Mouse (Mus musculus) heart, embryonic 13.5 days (tissue): ENCODE data around the gene Ptpn6. TPM values are rescaled to one million over a fixed set of nuclear protein-coding genes. Genes with fewer than 3 reads are reported as not detected.
"Not testable (repeated sequence)": the region's sequence is repeated elsewhere in the genome, so short reads cannot be mapped to it uniquely, and the experiment has no call there.

Source experiments
- ATAC-seq: fragments of 200-750 bp; cut with Nextera tagmentation; 2 replicates; pipeline ENCODE4 v1.8.0; 2017; ENCODE audit warnings: moderate TSS enrichment; ENCODE audit not compliant: insufficient number of reproducible peaks, low FRiP score, low TSS enrichment; ENCODE audit errors: extremely low read depth
- H3K27ac ChIP-seq: fragments of 300-500 bp; sonication (generic); replicated peaks from 2 replicates; pipeline ENCODE4 v1.5.1; 2015; ENCODE audit warnings: moderate library complexity, mild to moderate bottlenecking, inconsistent platforms
- H3K27me3 ChIP-seq: fragments of 300-500 bp; sonication (generic); replicated peaks from 2 replicates; pipeline ENCODE4 v1.6.1; 2015; ENCODE audit warnings: mild to moderate bottlenecking, inconsistent platforms
- H3K36me3 ChIP-seq: fragments of 300-500 bp; sonication (generic); 2 replicates; pipeline ENCODE4 v1.6.1; 2015; ENCODE audit warnings: mild to moderate bottlenecking, inconsistent platforms
- H3K4me1 ChIP-seq: fragments of 300-500 bp; sonication (generic); 2 replicates; pipeline ENCODE4 v1.6.1; 2015; ENCODE audit warnings: inconsistent platforms
- H3K4me2 ChIP-seq: fragments of 300-500 bp; sonication (generic); 2 replicates; pipeline ENCODE4 v1.6.1; 2015; ENCODE audit warnings: inconsistent platforms, mild to moderate bottlenecking, moderate library complexity
- H3K4me3 ChIP-seq: fragments of 300-500 bp; sonication (generic); 2 replicates; pipeline ENCODE4 v1.5.1; 2015; ENCODE audit warnings: moderate library complexity, mild to moderate bottlenecking, inconsistent platforms
- H3K9ac ChIP-seq: fragments of 300-500 bp; sonication (generic); 2 replicates; pipeline ENCODE4 v1.6.1; 2015; ENCODE audit warnings: inconsistent platforms, mild to moderate bottlenecking, moderate library complexity
- H3K9me3 ChIP-seq: fragments of 300-500 bp; sonication (generic); 2 replicates; pipeline ENCODE4 v1.6.1; 2016; ENCODE audit warnings: inconsistent platforms
- WGBS: fragments of 180-500 bp; shearing (Covaris S2); methylation state at CpG from one replicate; pipeline ENCODE4 v1.1.7; 2015; ENCODE audit warnings: mixed read lengths; 5-methylcytosine and 5-hydroxymethylcytosine counted together
- polyA plus RNA-seq: library from polyadenylated mRNA; unstranded; fragments of >200 nt; fragmentation: Nextera tagmentation; extraction: Ambion mirVana; gene quantifications from 2 replicates; pipeline ENCODE4 v1.2.1, GENCODE M21; 2015

The Ptpn6 gene
- polyA plus RNA-seq, 1 experiment from 2014 or later = 5.3 TPM

- WGBS = 70% methylated on average over 15 of the region's 15 CpGs
- Histone ChIP-seq H3K4me2 (no peak overlapping the region), H3K27me3 (no peaks in the 10 kb centered on the region), H3K36me3 (peaks cover 8% of the 10 kb centered on the region; the same call in 1 of the 2 replicates), H3K9ac (0 out of 2 replicates have a peak overlapping the region, but pooled peaks have one; percentile 21), H3K9me3 (no peaks in the 10 kb centered on the region), H3K27ac (peak overlapping the region; percentile 53), H3K4me1 (peaks cover 19% of the 10 kb centered on the region), H3K4me3 (no peak overlapping the region)
- no peak for ATAC-seq
Observed at GRCm38 (mm10) chr6:124693243-124693981, 45.1 kb downstream of the Ptpn6 start.

GRCm38 (mm10) chr6:124690517-124690916 is 48.0 kb downstream of the Ptpn6 start:
- H3K9ac ChIP-seq = no peak overlapping the region
- 91% methylated on average over 3 of the region's 3 CpGs for WGBS
- H3K27me3 ChIP-seq = no peaks in the 10 kb centered on the region

GRCm38 (mm10) chr6:124689011-124689410 is 49.5 kb downstream of the Ptpn6 start:
- no peak overlapping the region for H3K4me2 ChIP-seq
- WGBS = 87% methylated on average over 3 of the region's 3 CpGs
- peaks cover 22% of the 10 kb centered on the region for H3K4me1 ChIP-seq
- H3K27me3 ChIP-seq = no peaks in the 10 kb centered on the region
- H3K9me3 ChIP-seq = no peaks in the 10 kb centered on the region
- no peak for ATAC-seq
- H3K9ac ChIP-seq = no peak overlapping the region
- no peak overlapping the region for H3K4me3 ChIP-seq
- no peaks in the 10 kb centered on the region for H3K36me3 ChIP-seq
- no peak overlapping the region for H3K27ac ChIP-seq

More at GRCm38 (mm10) chr6:124690517-124690916, 48.0 kb downstream of the Ptpn6 start:
- H3K4me3 ChIP-seq = no peak overlapping the region
- no peak for ATAC-seq
- H3K9me3 ChIP-seq = no peaks in the 10 kb centered on the region
- H3K36me3 ChIP-seq = no peaks in the 10 kb centered on the region
- no peak overlapping the region for H3K4me2 ChIP-seq
- H3K27ac ChIP-seq = no peak overlapping the region
- peaks cover 28% of the 10 kb centered on the region for H3K4me1 ChIP-seq

- Histone ChIP-seq H3K4me2 (no peak overlapping the region), H3K4me3 (no peak overlapping the region), H3K4me1 (peaks cover 23% of the 10 kb centered on the region), H3K9ac (no peak overlapping the region), H3K9me3 (no peaks in the 10 kb centered on the region), H3K36me3 (no peaks in the 10 kb centered on the region), H3K27me3 (no peaks in the 10 kb centered on the region), H3K27ac (no peak overlapping the region)
- no peak for ATAC-seq
- 74% methylated on average over 8 of the region's 8 CpGs for WGBS
Observed at GRCm38 (mm10) chr6:124688151-124688758, 50.3 kb downstream of the Ptpn6 start.

GRCm38 (mm10) chr6:124686644-124687043 is 51.9 kb downstream of the Ptpn6 start:
- not testable (repeated sequence) for H3K4me2 ChIP-seq, H3K27ac ChIP-seq, H3K4me3 ChIP-seq, H3K36me3 ChIP-seq, ATAC-seq, H3K27me3 ChIP-seq, H3K9ac ChIP-seq, H3K9me3 ChIP-seq
- 70% methylated on average over 1 of the region's 1 CpGs for WGBS
- peaks cover 28% of the 10 kb centered on the region for H3K4me1 ChIP-seq

- no peaks in the 10 kb centered on the region for H3K36me3 ChIP-seq
- H3K4me3 ChIP-seq = no peak overlapping the region
- H3K9ac ChIP-seq = no peak overlapping the region
- peaks cover 28% of the 10 kb centered on the region for H3K4me1 ChIP-seq
- 0 out of 2 replicates have a peak overlapping the region, but pooled peaks have one; percentile 12 for H3K27ac ChIP-seq
- H3K9me3 ChIP-seq = no peaks in the 10 kb centered on the region
- WGBS = 69% methylated on average over 12 of the region's 12 CpGs
- H3K27me3 ChIP-seq = no peaks in the 10 kb centered on the region
- H3K4me2 ChIP-seq = no peak overlapping the region
- no peak for ATAC-seq
Observed at GRCm38 (mm10) chr6:124685606-124686386, 52.7 kb downstream of the Ptpn6 start.

GRCm38 (mm10) chr6:124683591-124684417 is 54.7 kb downstream of the Ptpn6 start:
- Histone ChIP-seq H3K36me3 (no peaks in the 10 kb centered on the region), H3K9me3 (no peaks in the 10 kb centered on the region), H3K4me1 (peaks cover 28% of the 10 kb centered on the region), H3K9ac (no peak overlapping the region), H3K27me3 (no peaks in the 10 kb centered on the region), H3K4me3 (no peak overlapping the region), H3K4me2 (0 out of 2 replicates have a peak overlapping the region, but pooled peaks have one; percentile 13), H3K27ac (peak overlapping the region; percentile 46)
- 60% methylated on average over 14 of the region's 14 CpGs for WGBS
- ATAC-seq = no peak

GRCm38 (mm10) chr6:124682291-124682690 is 56.2 kb downstream of the Ptpn6 start:
- H3K4me2 ChIP-seq, ATAC-seq, H3K9ac ChIP-seq, H3K4me3 ChIP-seq, H3K36me3 ChIP-seq, H3K9me3 ChIP-seq, H3K27me3 ChIP-seq, H3K27ac ChIP-seq: not testable (repeated sequence)
- peaks cover 28% of the 10 kb centered on the region for H3K4me1 ChIP-seq
- WGBS = 82% methylated on average over 6 of the region's 6 CpGs

- Histone ChIP-seq H3K9me3 (no peaks in the 10 kb centered on the region), H3K27ac (no peak overlapping the region), H3K9ac (no peak overlapping the region), H3K27me3 (no peaks in the 10 kb centered on the region), H3K4me2 (no peak overlapping the region), H3K4me3 (no peak overlapping the region), H3K4me1 (peaks cover 19% of the 10 kb centered on the region), H3K36me3 (peaks cover 9% of the 10 kb centered on the region)
- no peak for ATAC-seq
- 86% methylated on average over 3 of the region's 3 CpGs for WGBS
Observed at GRCm38 (mm10) chr6:124679486-124679885, 59.0 kb downstream of the Ptpn6 start.

GRCm38 (mm10) chr6:124678769-124679168 is 59.7 kb downstream of the Ptpn6 start:
- H3K4me1 ChIP-seq = peaks cover 13% of the 10 kb centered on the region
- no peak overlapping the region for H3K9ac ChIP-seq
- no peak overlapping the region for H3K4me3 ChIP-seq
- H3K27me3 ChIP-seq = no peaks in the 10 kb centered on the region
- ATAC-seq = no peak
- 68% methylated on average over 7 of the region's 7 CpGs for WGBS
- H3K4me2 ChIP-seq = no peak overlapping the region
- peaks cover 14% of the 10 kb centered on the region for H3K36me3 ChIP-seq
- no peaks in the 10 kb centered on the region for H3K9me3 ChIP-seq
- H3K27ac ChIP-seq = no peak overlapping the region
